Mouse (Mus musculus): ENCODE data around the gene Ncf1. TPM values are rescaled to one million over a fixed set of nuclear protein-coding genes. Genes with fewer than 3 reads are reported as not detected.

Ncf1 gene
- 247 to 262 TPM (median 252 TPM) in 4 replicates for total RNA-seq (2023; ENCODE audit: inconsistent age)

GRCm38 (mm10) chr5:134229391-134229790 is at the start of gene Ncf1:
Ncf1 (minus strand) TSS chr5:134229625.

GRCm38 (mm10) chr5:134183880-134184808 is 45.3 kb downstream of the Ncf1 start, which contains the start of gene Gtf2ird2:
Gtf2ird2 (plus strand) TSS chr5:134184019.

GRCm38 (mm10) chr5:134176169-134176881 is 53.1 kb downstream of the Ncf1 start, which contains the start of gene Rcc1l:
Rcc1l (minus strand) TSS chr5:134176774.

Other genes starting within 250 kb of the Ncf1 start
- 4.4 to 7.1 TPM (median 6.2 TPM) in 4 replicates for gene Castor2, start 129.9 kb downstream of the Ncf1 start, total RNA-seq (2023; ENCODE audit: inconsistent age)
- gene Rcc1l, start 52.9 kb downstream of the Ncf1 start, total RNA-seq (2023; ENCODE audit: inconsistent age) = 18.7 to 22.5 TPM (median 21.8 TPM) in 4 replicates
- 15.9 to 20.9 TPM (median 18.3 TPM) in 4 replicates for gene Gtf2ird2, start 45.6 kb downstream of the Ncf1 start, total RNA-seq (2023; ENCODE audit: inconsistent age)
- gene Gtf2i, start 85.1 kb upstream of the Ncf1 start, total RNA-seq (2023; ENCODE audit: inconsistent age) = 75.4 to 85.8 TPM (median 79.9 TPM) in 4 replicates
- gene Gtf2ird1, start 227.1 kb upstream of the Ncf1 start, total RNA-seq (2023; ENCODE audit: inconsistent age) = 1.7 to 3.7 TPM (median 1.9 TPM) in 4 replicates